Mouse (Mus musculus) WW6 (cell line): ENCODE data around the gene Olfr73.
"Not testable (repeated sequence)": the region's sequence is repeated elsewhere in the genome, so short reads cannot be mapped to it uniquely, and the experiment has no call there.

Source experiments
- DNase-seq: peaks from one replicate; pipeline ENCODE4 v3.0.0-alpha.2; 2013; ENCODE audit warnings: low read depth, low spot score

The Olfr73 gene

DNA sequence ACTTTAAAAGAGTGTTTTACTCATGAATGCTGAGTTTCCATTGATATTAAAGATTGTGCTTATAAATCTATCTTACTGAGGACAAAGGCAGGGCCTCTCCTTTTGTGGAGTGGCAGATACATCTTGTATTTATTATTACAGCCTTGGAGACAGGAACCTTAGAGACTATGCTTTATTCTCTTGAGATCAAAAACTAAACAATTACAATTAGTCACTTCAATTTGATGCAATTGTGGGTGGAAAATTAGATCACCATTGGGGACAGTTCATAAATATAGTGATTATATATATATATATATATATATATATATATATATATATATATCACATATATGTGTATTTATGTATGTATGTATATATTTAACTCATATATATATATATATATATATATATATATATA is at the start of gene Olfr73:
Olfr73 (minus strand) TSS at position 101 of the 400 bp plus-strand sequence.
- no peak for DNase-seq

DNA sequence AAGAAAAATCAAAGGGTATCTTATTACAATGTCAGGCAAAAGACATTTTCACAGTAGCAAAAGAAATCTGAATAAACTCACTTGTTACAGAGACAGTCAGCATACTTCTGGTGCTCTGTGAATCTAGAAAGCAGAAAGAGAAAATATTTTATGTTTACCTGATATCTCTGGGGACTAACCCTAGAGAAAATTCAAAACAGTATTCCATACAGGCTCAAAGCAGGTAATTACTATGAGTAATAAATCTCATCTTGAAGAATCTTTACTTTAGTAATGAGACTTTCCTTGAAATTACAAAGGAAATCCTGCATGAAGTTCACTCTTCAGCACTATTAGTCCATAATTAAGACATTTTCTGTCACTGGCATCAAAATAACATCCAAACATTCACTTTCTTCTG is 34.2 kb upstream of the Olfr73 start, which contains the start of gene Olfr1163:
Olfr1163 (minus strand) TSS at position 101 of the 400 bp plus-strand sequence.
- DNase-seq = no peak

DNA sequence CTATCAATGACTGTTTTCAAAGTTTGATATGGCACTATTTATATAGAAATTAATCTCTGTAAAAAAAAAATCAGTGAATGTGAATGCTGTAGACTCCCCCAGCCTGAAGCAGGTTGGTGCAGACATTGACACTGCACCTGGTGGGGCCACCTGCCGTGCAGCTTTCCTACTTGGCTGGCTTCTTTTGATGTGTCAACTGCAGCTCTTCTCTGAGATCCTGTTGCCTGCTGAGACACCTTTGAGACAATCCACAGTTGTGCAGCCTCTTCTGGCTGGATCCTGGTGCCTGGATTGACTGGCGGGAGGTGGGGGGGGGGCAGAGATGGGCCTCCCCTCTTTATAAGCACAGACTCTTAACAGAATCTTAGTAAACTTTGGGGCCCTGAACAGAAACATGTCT is 26.1 kb upstream of the Olfr73 start:
- no peak for DNase-seq

DNA sequence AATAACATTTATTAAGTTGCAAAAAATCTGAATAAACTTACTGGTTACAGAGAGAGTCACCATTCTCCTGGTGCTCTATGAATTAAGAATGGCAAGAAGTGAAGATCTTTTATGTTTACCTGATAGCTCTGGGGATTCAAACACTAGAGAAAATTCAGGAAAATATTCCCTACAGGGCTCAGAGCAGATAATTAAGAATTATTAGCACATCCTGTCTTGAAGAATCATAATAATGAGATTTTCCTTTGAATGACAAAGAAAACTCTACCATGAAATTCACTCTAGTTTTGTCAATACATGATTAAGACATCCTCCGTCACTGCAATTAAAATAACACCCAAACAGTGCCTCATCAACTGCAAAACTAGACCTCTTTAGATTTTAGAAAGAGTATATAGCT is 13.5 kb upstream of the Olfr73 start, which contains the start of gene Olfr1162:
Olfr1162 (minus strand) TSS at position 101 of the 400 bp plus-strand sequence.
- DNase-seq = no peak

DNA sequence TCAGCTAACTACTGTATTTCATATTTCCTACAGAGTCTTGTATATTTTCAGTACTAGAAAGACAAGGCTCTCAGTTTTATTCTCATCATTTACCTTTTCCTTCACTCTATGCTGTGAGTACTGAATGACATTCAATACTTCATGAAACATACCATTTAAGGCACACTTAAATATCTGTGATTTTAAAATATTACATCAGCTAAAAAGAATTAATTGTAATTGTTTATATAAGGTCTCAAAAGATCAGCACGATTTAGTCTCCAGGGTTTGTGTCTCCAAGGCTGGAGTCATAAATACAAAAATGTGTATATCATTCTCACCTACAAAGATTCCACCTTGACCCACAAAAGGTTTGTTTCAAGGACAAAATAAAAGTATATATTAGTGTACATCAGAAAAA is 15.0 kb downstream of the Olfr73 start, which contains the start of gene Olfr1161:
Olfr1161 (plus strand) TSS at position 301 of the 400 bp plus-strand sequence.
- DNase-seq = not testable (repeated sequence)

DNA sequence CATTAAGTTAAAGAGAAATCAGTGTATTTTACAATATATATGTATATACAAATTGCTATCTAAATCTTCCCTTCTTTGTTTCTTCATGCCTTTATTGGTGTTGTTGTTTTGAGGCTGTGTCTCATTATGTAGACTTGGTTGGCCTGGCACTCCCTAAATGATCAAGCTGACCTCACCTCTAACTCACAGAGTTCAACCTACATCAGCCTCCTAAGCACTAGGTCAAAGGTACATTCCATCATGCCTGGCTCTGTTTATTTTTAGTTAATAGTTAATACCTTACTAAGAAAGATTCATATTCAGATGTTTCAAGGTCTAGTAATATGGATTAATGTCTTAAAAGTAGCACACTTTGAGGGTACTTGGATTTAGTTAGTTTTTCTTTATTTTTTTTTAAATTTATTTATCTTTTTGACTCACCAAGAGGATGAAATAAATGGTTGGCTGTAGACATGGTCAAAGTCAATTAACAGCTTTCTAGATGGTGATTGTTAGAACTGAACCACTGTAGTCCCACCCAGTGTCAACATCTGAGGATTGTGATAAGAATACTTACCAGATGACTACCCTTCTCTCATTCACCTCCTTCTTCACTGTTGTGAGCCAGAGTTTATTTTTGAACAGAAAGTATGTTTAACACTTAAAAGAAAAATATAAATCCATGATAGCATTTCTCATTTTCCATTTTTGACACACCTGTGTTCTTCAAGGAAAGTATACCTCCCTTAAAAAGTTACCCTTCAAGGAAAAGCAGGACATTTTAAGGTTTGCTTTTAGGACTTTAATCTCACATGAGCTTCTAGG is 29.8 kb downstream of the Olfr73 start, which contains the start of gene Olfr1160:
Olfr1160 (minus strand) TSS at position 754 of the 804 bp plus-strand sequence.
- no peak for DNase-seq

DNA sequence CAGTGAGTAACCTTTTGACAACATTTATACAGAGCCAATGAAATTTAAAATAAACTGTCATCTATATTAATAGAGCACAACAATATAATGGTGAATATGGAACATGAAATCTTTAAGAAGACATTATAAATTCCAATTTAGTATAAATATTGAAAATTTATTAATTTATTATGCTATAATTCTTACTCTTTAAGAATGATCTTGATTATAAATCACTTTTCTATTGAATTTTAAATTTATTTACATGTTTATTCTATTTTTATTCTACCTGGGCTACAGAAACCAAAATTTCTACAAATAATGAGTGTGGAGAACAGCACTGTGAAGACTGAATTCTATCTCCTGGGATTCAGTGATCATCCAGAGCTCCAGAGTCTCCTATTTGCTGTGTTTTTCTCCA is 47.7 kb downstream of the Olfr73 start, which contains the start of gene Olfr1158:
Olfr1158 (plus strand) TSS at position 301 of the 400 bp plus-strand sequence.
- no peak for DNase-seq
